Mouse (Mus musculus) stomach, postnatal 0 days (tissue): Measurements from ENCODE around the gene Ccdc33. TPM values are rescaled to one million over a fixed set of nuclear protein-coding genes. Genes with fewer than 3 reads are reported as not detected.

Experiments
- ATAC-seq: fragments of 200-750 bp; cut with Nextera tagmentation; 2 replicates; pipeline ENCODE4 v1.8.0; 2017; ENCODE audit not compliant: low FRiP score, low TSS enrichment
- DNase-seq: peaks from one replicate; pipeline ENCODE4 v3.0.0-alpha.2; 2016; ENCODE audit warnings: low spot score
- H3K27ac ChIP-seq: fragments of 300-500 bp; sonication (generic); replicated peaks from 2 replicates; pipeline ENCODE4 v1.5.1; 2014; ENCODE audit warnings: mild to moderate bottlenecking, control low read depth
- H3K27me3 ChIP-seq: fragments of 300-500 bp; sonication (generic); 2 replicates; pipeline ENCODE4 v1.6.1; 2014; ENCODE audit warnings: low read length; ENCODE audit not compliant: control insufficient read depth, insufficient read depth
- H3K36me3 ChIP-seq: fragments of 300-500 bp; sonication (generic); 2 replicates; pipeline ENCODE4 v1.6.1; 2014; ENCODE audit warnings: low read length, mixed read lengths; ENCODE audit not compliant: control insufficient read depth, insufficient read depth
- H3K4me1 ChIP-seq: fragments of 300-500 bp; sonication (generic); replicated peaks from 2 replicates; pipeline ENCODE4 v1.6.1; 2014; ENCODE audit warnings: antibody characterized with exemption; ENCODE audit not compliant: control insufficient read depth, insufficient read depth
- H3K4me2 ChIP-seq: fragments of 300-500 bp; sonication (generic); replicated peaks from 2 replicates; pipeline ENCODE4 v1.6.1; 2014; ENCODE audit warnings: low read depth, mild to moderate bottlenecking, control low read depth, moderate library complexity
- H3K4me3 ChIP-seq: fragments of 300-500 bp; sonication (generic); 2 replicates; pipeline ENCODE4 v1.5.1; 2014; ENCODE audit warnings: low read depth, low read length, control low read depth
- H3K9ac ChIP-seq: fragments of 300-500 bp; sonication (generic); 2 replicates; pipeline ENCODE4 v1.6.1; 2014; ENCODE audit warnings: mild to moderate bottlenecking, low read length, control low read depth, mixed read lengths
- H3K9me3 ChIP-seq: fragments of 300-500 bp; sonication (generic); 2 replicates; pipeline ENCODE4 v1.6.1; 2016; ENCODE audit warnings: low read length; ENCODE audit not compliant: control insufficient read depth
- CTCF ChIP-seq: IDR thresholded peaks from 2 replicates; pipeline ENCODE4 v1.5.1; 2016; ENCODE audit warnings: antibody characterized with exemption, low read depth, mild to moderate bottlenecking, moderate library complexity
- EP300 ChIP-seq: optimal IDR thresholded peaks from 2 replicates; pipeline ENCODE3; 2016; ENCODE audit warnings: antibody characterized with exemption
- WGBS: fragments of 180-500 bp; shearing (Covaris S2); extraction: QIAGEN DNeasy Blood & Tissue Kit; methylation state at CpG from one replicate; pipeline ENCODE4 v1.1.7; 2014; 5-methylcytosine and 5-hydroxymethylcytosine counted together
- polyA plus RNA-seq: library from polyadenylated mRNA; unstranded; fragments of >200 nt; fragmentation: Nextera tagmentation; extraction: Ambion mirVana; gene quantifications from 2 replicates; pipeline ENCODE4 v1.2.1, GENCODE M21; 2015

The Ccdc33 gene
- polyA plus RNA-seq, 1 experiment from 2014 or later, result not detected

DNA sequence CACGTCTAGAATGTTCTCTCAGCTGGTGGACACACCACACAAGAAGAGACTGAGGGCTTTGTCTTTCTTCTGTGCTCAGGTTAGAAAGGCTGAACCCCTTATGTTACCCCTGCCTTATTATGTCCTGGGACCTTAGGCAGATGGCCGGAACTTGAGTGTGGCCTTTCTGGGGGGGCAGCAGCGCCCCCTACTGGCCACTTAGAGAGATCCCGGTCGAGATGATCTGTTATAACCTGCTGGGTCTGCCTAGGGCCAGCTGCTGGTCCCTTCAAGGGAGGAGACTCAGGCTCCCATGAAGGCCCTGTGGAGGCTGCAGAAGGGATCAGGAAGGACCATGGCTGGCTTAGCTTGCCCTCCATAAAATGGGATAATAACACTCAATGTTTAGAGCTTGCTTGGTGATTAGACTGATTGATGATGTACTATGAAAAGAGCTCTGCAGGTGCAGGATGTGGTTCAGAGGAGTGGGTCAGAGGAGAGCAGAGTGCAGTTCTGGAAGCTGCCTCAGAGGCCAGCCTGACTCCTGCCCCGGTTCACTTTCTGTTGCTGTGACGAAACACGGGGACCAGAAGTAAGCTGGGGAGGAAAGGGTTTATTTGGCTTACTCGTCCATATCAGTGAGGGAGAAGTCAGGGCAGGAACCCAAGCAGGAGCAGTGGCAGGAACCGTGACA lies 128.0 kb downstream of the Ccdc33 start:
- H3K4me2 ChIP-seq, result no peak overlapping the region
- no peak overlapping the region for H3K9ac ChIP-seq
- H3K27ac ChIP-seq, result no peak overlapping the region
- no peaks in the 10 kb centered on the region for H3K27me3 ChIP-seq
- no peaks in the 10 kb centered on the region for H3K36me3 ChIP-seq
- ATAC-seq (peak; percentile 39; the same call in 1 of the 2 replicates), DNase-seq (peak; percentile 42)
- H3K4me1 ChIP-seq, result no peaks in the 10 kb centered on the region
- no peak overlapping the region for H3K4me3 ChIP-seq
- TF ChIP-seq EP300, result no peak
- peak; percentile 82 for TF ChIP-seq CTCF
- no peaks in the 10 kb centered on the region for H3K9me3 ChIP-seq
- 32% methylated on average over 10 of the region's 10 CpGs for WGBS

DNA sequence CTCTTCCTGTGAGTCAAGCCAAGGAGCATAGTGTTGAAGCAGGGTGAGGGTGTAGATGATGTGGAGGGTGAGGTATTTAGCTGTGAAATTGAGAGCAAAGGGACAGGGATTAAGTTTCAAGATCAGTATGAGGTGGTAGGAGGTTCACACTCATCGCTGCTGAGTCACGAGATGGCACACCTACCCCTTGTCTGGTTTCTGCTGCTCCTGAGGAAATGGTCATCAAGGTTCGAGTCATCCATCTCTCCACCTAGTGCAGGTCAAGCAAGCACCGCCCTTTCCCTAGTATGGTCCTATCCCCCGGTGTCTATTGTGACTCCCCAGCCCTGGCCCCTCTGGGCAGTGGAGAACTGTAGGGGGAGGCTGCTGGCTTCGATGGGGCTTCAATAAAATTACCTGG lies 129.3 kb downstream of the Ccdc33 start:
- Histone ChIP-seq H3K4me3 (no peak overlapping the region), H3K36me3 (no peaks in the 10 kb centered on the region), H3K9me3 (no peaks in the 10 kb centered on the region), H3K27me3 (no peaks in the 10 kb centered on the region), H3K4me2 (no peak overlapping the region), H3K27ac (no peak overlapping the region), H3K4me1 (no peaks in the 10 kb centered on the region), H3K9ac (no peak overlapping the region)
- WGBS, result 80% methylated on average over 6 of the region's 6 CpGs
- DNase-seq (no peak), ATAC-seq (peak; percentile 65)
- TF ChIP-seq CTCF (no peak), EP300 (no peak)

DNA sequence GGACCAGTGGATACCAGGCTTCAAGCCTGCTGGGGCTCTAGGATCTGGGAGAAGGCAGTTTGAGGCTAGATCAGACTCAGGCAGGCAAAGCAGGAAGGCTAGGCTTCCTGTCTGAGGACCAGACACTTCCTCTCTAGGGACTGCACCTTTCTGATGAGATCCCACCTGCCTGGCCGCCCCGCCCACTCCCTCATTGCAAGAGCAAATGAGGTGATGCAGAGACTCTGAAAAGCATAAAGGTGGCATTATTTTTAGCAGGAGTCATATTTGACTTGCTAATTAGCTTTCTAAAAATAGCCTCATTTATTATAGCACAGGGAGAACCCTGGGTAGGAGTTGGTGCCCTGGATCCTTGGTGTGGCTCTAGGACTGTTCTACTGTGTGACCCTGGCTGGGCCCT lies 130.5 kb downstream of the Ccdc33 start:
- no peak overlapping the region for H3K4me2 ChIP-seq
- no peak overlapping the region for H3K9ac ChIP-seq
- no peaks in the 10 kb centered on the region for H3K4me1 ChIP-seq
- DNase-seq, result no peak
- WGBS, result 89% methylated on average over 2 of the region's 2 CpGs
- H3K36me3 ChIP-seq, result no peaks in the 10 kb centered on the region
- no peak for ATAC-seq
- H3K27me3 ChIP-seq, result no peaks in the 10 kb centered on the region
- TF ChIP-seq CTCF (no peak), EP300 (no peak)
- H3K9me3 ChIP-seq, result no peaks in the 10 kb centered on the region
- no peak overlapping the region for H3K4me3 ChIP-seq
- H3K27ac ChIP-seq, result no peak overlapping the region

DNA sequence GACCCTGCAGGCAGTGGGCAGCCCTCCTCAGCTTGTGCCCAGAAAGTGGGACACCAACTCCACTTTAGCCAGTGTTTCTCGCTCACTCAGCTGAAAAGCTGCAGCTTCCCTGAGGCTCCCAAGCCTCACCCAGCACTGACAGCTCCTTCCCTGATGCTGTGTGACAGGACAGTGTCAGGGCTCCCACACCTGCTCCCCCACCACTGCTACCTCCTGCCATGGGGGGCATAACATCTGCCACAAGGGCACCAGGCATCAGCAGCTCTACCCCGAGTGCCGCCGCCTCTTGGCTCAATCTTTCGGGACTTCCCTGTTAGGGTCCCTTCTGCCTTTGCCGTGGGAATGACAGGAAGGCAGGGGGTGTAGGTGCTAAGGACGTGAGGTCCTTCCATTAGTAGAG lies 132.3 kb downstream of the Ccdc33 start:
- no peak overlapping the region for H3K27ac ChIP-seq
- WGBS, result 61% methylated on average over 7 of the region's 7 CpGs
- ATAC-seq, result no peak
- TF ChIP-seq EP300 (no peak), CTCF (no peak)
- H3K27me3 ChIP-seq, result no peaks in the 10 kb centered on the region
- H3K4me2 ChIP-seq, result no peak overlapping the region
- H3K9me3 ChIP-seq, result no peaks in the 10 kb centered on the region
- no peak for DNase-seq
- no peak overlapping the region for H3K4me3 ChIP-seq
- no peaks in the 10 kb centered on the region for H3K36me3 ChIP-seq
- no peak overlapping the region for H3K9ac ChIP-seq
- H3K4me1 ChIP-seq, result no peaks in the 10 kb centered on the region

DNA sequence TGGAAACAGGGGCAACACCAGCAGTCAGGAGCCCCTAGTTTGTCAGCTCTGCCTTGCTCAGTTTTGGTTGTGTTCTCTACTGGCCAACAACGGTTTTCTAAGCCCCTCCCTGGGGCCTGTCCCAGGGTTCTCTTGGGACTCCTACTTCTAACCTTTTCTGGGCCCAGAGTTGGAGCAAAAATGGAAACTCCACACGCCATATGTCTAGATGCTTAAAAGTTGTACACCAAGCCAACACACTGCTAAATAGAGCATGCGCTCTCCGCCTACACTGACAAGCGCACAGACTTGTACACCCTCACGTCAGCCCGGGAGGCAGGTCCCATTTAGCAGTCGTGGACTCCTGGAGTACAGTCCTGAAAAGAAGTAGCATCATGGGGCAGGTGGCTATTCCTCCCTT lies 133.3 kb downstream of the Ccdc33 start:
- WGBS, result 90% methylated on average over 8 of the region's 8 CpGs
- H3K9me3 ChIP-seq, result no peaks in the 10 kb centered on the region
- DNase-seq, result no peak
- H3K36me3 ChIP-seq, result no peaks in the 10 kb centered on the region
- H3K4me2 ChIP-seq, result no peak overlapping the region
- H3K4me1 ChIP-seq, result no peaks in the 10 kb centered on the region
- no peak overlapping the region for H3K27ac ChIP-seq
- no peak for TF ChIP-seq EP300
- no peak for TF ChIP-seq CTCF
- H3K9ac ChIP-seq, result no peak overlapping the region
- H3K27me3 ChIP-seq, result no peaks in the 10 kb centered on the region
- H3K4me3 ChIP-seq, result no peak overlapping the region
- no peak for ATAC-seq

DNA sequence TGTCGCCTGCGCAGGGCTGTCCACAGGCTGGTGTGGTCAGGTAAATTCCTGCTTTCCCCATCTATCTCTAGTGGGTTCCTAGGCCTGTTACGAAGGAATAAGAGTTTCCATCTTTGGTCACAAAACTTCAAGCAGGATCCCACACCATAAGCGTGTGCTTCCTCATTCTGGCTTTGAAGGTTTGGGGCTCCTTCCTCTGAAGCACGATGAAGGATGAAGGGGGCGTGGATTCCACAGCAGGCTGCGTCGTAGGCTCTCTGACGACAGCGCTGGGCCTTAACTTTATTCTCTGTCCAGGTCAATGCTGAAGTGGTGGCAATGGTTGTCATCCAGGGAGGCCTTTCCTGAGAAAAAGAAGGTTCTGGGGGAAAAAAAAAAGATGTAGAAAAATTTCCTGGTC lies 138.1 kb downstream of the Ccdc33 start:
- H3K9me3 ChIP-seq, result no peaks in the 10 kb centered on the region
- no peak overlapping the region for H3K4me2 ChIP-seq
- H3K27ac ChIP-seq, result no peak overlapping the region
- ATAC-seq (no peak), DNase-seq (no peak)
- no peak overlapping the region for H3K9ac ChIP-seq
- TF ChIP-seq CTCF (no peak), EP300 (no peak)
- no peaks in the 10 kb centered on the region for H3K36me3 ChIP-seq
- no peaks in the 10 kb centered on the region for H3K4me1 ChIP-seq
- 78% methylated on average over 10 of the region's 10 CpGs for WGBS
- H3K4me3 ChIP-seq, result no peak overlapping the region
- H3K27me3 ChIP-seq, result no peaks in the 10 kb centered on the region
